Mouse (Mus musculus) midbrain, postnatal 0 days (tissue): ENCODE results near the gene Tmc1. TPM values are rescaled to one million over a fixed set of nuclear protein-coding genes. Genes with fewer than 3 reads are reported as not detected.

Source experiments
- ATAC-seq: fragments of 200-750 bp; cut with Nextera tagmentation; 2 replicates; pipeline ENCODE4 v1.8.0; 2017; ENCODE audit warnings: moderate number of reproducible peaks, mild to moderate bottlenecking, moderate TSS enrichment, moderate library complexity; ENCODE audit not compliant: low FRiP score
- DNase-seq: peaks from one replicate; pipeline ENCODE4 v3.0.0-alpha.2; 2015; ENCODE audit warnings: low spot score
- H3K27ac ChIP-seq: fragments of 300-500 bp; sonication (generic); 2 replicates; pipeline ENCODE4 v1.5.1; 2014; ENCODE audit warnings: low read depth, mild to moderate bottlenecking, low read length, mixed read lengths
- H3K27me3 ChIP-seq: fragments of 300-500 bp; sonication (generic); 2 replicates; pipeline ENCODE4 v1.6.1; 2014; ENCODE audit warnings: low read length, control low read depth, mixed read lengths; ENCODE audit not compliant: insufficient read depth
- H3K36me3 ChIP-seq: fragments of 300-500 bp; sonication (generic); 2 replicates; pipeline ENCODE4 v1.6.1; 2014; ENCODE audit warnings: low read length, control low read depth, mixed read lengths; ENCODE audit not compliant: insufficient read depth
- H3K4me1 ChIP-seq: fragments of 300-500 bp; sonication (generic); 2 replicates; pipeline ENCODE4 v1.6.1; 2014; ENCODE audit warnings: mild to moderate bottlenecking, control low read depth, antibody characterized with exemption, low read length, mixed read lengths; ENCODE audit not compliant: insufficient read depth
- H3K4me2 ChIP-seq: fragments of 300-500 bp; sonication (generic); 2 replicates; pipeline ENCODE4 v1.6.1; 2014; ENCODE audit warnings: low read depth, mild to moderate bottlenecking, low read length, mixed read lengths; ENCODE audit not compliant: poor library complexity, severe bottlenecking
- H3K4me3 ChIP-seq: fragments of 300-500 bp; sonication (generic); 2 replicates; pipeline ENCODE4 v1.5.1; 2014; ENCODE audit warnings: low read depth, mild to moderate bottlenecking, low read length, moderate library complexity
- H3K9ac ChIP-seq: fragments of 300-500 bp; sonication (generic); replicated peaks from 2 replicates; pipeline ENCODE4 v1.6.1; 2014; ENCODE audit warnings: mild to moderate bottlenecking, low read length, moderate library complexity, mixed read lengths; ENCODE audit not compliant: poor library complexity, severe bottlenecking
- H3K9me3 ChIP-seq: fragments of 300-500 bp; sonication (generic); 2 replicates; pipeline ENCODE4 v1.6.1; 2016; ENCODE audit warnings: low read length, control low read depth
- CTCF ChIP-seq: IDR thresholded peaks from 2 replicates; pipeline ENCODE4 v1.5.1; 2016; ENCODE audit warnings: antibody characterized with exemption, mild to moderate bottlenecking
- WGBS: fragments of 180-500 bp; shearing (Covaris S2); extraction: QIAGEN DNeasy Blood & Tissue Kit; methylation state at CpG from one replicate; pipeline ENCODE4 v1.1.7; 2014; 5-methylcytosine and 5-hydroxymethylcytosine counted together
- polyA plus RNA-seq: library from polyadenylated mRNA; unstranded; fragments of >200 nt; fragmentation: Nextera tagmentation; extraction: Ambion mirVana; gene quantifications from 2 replicates; pipeline ENCODE4 v1.2.1, GENCODE M21; 2015
- total RNA-seq: library from RNA; depleted of rRNA; stranded (reverse); fragments of >200 nt; gene quantifications from 2 replicates; pipeline ENCODE4 v1.2.3, GENCODE M21; 2014

Tmc1 gene
- total and polyA plus RNA-seq, 2 experiments from 2014 or later: 0.19 TPM; not detected in 1

- no peaks in the 10 kb centered on the region for H3K9me3 ChIP-seq
- no peaks in the 10 kb centered on the region for H3K27me3 ChIP-seq
- no peak for TF ChIP-seq CTCF
- no peak overlapping the region for H3K27ac ChIP-seq
- no peak for ATAC-seq
- no peak overlapping the region for H3K4me2 ChIP-seq
- no peak overlapping the region for H3K9ac ChIP-seq
- 76% methylated on average over 4 of the region's 4 CpGs for WGBS
- no peak overlapping the region for H3K4me3 ChIP-seq
- H3K4me1 ChIP-seq: no peaks in the 10 kb centered on the region
- no peaks in the 10 kb centered on the region for H3K36me3 ChIP-seq
- DNase-seq: no peak
These were observed 158.0 kb downstream of the Tmc1 start for GRCm38 (mm10) chr19:20796001-20796400.

- H3K4me1 ChIP-seq: no peaks in the 10 kb centered on the region
- no peaks in the 10 kb centered on the region for H3K27me3 ChIP-seq
- TF ChIP-seq CTCF: no peak
- no peak overlapping the region for H3K27ac ChIP-seq
- H3K9ac ChIP-seq: no peak overlapping the region
- no peaks in the 10 kb centered on the region for H3K36me3 ChIP-seq
- H3K9me3 ChIP-seq: no peaks in the 10 kb centered on the region
- ATAC-seq (no peak), DNase-seq (no peak)
- 79% methylated on average over 3 of the region's 3 CpGs for WGBS
- H3K4me3 ChIP-seq: no peak overlapping the region
- no peak overlapping the region for H3K4me2 ChIP-seq
These were observed 159.0 kb downstream of the Tmc1 start for GRCm38 (mm10) chr19:20794999-20795398.

- ATAC-seq (no peak), DNase-seq (peak; percentile 45)
- no peaks in the 10 kb centered on the region for H3K9me3 ChIP-seq
- H3K4me3 ChIP-seq: no peak overlapping the region
- H3K4me1 ChIP-seq: no peaks in the 10 kb centered on the region
- no peaks in the 10 kb centered on the region for H3K36me3 ChIP-seq
- WGBS: 63% methylated on average over 2 of the region's 2 CpGs
- no peaks in the 10 kb centered on the region for H3K27me3 ChIP-seq
- no peak overlapping the region for H3K4me2 ChIP-seq
- no peak overlapping the region for H3K27ac ChIP-seq
- TF ChIP-seq CTCF: no peak
- H3K9ac ChIP-seq: no peak overlapping the region
These were observed 161.2 kb downstream of the Tmc1 start for GRCm38 (mm10) chr19:20792811-20793210.

GRCm38 (mm10) chr19:20787289-20787688, 166.7 kb downstream of the Tmc1 start:
- Histone ChIP-seq H3K9me3 (no peaks in the 10 kb centered on the region), H3K4me3 (no peak overlapping the region), H3K4me1 (no peaks in the 10 kb centered on the region), H3K36me3 (no peaks in the 10 kb centered on the region), H3K27ac (no peak overlapping the region), H3K4me2 (no peak overlapping the region), H3K9ac (no peak overlapping the region), H3K27me3 (no peaks in the 10 kb centered on the region)
- 84% methylated on average over 6 of the region's 6 CpGs for WGBS
- DNase-seq (no peak), ATAC-seq (no peak)
- no peak for TF ChIP-seq CTCF

GRCm38 (mm10) chr19:20775681-20776080, 178.3 kb downstream of the Tmc1 start:
- H3K4me2 ChIP-seq: no peak overlapping the region
- no peak for ATAC-seq
- H3K9me3 ChIP-seq: no peaks in the 10 kb centered on the region
- no peaks in the 10 kb centered on the region for H3K36me3 ChIP-seq
- H3K4me3 ChIP-seq: no peak overlapping the region
- no peak overlapping the region for H3K27ac ChIP-seq
- no peaks in the 10 kb centered on the region for H3K27me3 ChIP-seq
- H3K4me1 ChIP-seq: no peaks in the 10 kb centered on the region
- no peak for TF ChIP-seq CTCF
- H3K9ac ChIP-seq: no peak overlapping the region
- no peak for DNase-seq
- WGBS: 78% methylated on average over 2 of the region's 2 CpGs

GRCm38 (mm10) chr19:20773941-20774340, 180.1 kb downstream of the Tmc1 start:
- H3K9me3 ChIP-seq: no peaks in the 10 kb centered on the region
- ATAC-seq (no peak), DNase-seq (no peak)
- no peak for TF ChIP-seq CTCF
- no peak overlapping the region for H3K9ac ChIP-seq
- WGBS: 81% methylated on average over 7 of the region's 7 CpGs
- no peak overlapping the region for H3K4me2 ChIP-seq
- no peak overlapping the region for H3K4me3 ChIP-seq
- H3K27ac ChIP-seq: no peak overlapping the region
- no peaks in the 10 kb centered on the region for H3K36me3 ChIP-seq
- H3K4me1 ChIP-seq: no peaks in the 10 kb centered on the region
- H3K27me3 ChIP-seq: no peaks in the 10 kb centered on the region
